Mouse (Mus musculus) brain, embryonic 14.5 days (tissue): ENCODE measurements at regions not wholly inside any gene's neighbourhood (a gene's known extent, or its start where the extent isn't known, plus 50 kb on each side); places are given as distances from the start of the nearest gene placed in this dataset.

Experiments used
- DNase-seq: peaks from one replicate; pipeline ENCODE4 v3.0.0-alpha.2; 2011; ENCODE audit warnings: low read depth
- CTCF ChIP-seq: fragments of 200-500 bp; IDR thresholded peaks from 2 replicates; pipeline ENCODE4 v1.5.1; 2012; ENCODE audit warnings: inconsistent platforms, mild to moderate bottlenecking, moderate library complexity, borderline replicate concordance; ENCODE audit not compliant: insufficient read depth, insufficient read length; ENCODE audit errors: extremely low read depth
- POLR2A ChIP-seq: fragments of 200-500 bp; IDR thresholded peaks from 2 replicates; pipeline ENCODE4 v1.6.1; 2012; ENCODE audit warnings: mild to moderate bottlenecking, inconsistent platforms, borderline replicate concordance; ENCODE audit not compliant: poor library complexity, insufficient read depth, insufficient read length, severe bottlenecking; ENCODE audit errors: extremely low read depth

DNA sequence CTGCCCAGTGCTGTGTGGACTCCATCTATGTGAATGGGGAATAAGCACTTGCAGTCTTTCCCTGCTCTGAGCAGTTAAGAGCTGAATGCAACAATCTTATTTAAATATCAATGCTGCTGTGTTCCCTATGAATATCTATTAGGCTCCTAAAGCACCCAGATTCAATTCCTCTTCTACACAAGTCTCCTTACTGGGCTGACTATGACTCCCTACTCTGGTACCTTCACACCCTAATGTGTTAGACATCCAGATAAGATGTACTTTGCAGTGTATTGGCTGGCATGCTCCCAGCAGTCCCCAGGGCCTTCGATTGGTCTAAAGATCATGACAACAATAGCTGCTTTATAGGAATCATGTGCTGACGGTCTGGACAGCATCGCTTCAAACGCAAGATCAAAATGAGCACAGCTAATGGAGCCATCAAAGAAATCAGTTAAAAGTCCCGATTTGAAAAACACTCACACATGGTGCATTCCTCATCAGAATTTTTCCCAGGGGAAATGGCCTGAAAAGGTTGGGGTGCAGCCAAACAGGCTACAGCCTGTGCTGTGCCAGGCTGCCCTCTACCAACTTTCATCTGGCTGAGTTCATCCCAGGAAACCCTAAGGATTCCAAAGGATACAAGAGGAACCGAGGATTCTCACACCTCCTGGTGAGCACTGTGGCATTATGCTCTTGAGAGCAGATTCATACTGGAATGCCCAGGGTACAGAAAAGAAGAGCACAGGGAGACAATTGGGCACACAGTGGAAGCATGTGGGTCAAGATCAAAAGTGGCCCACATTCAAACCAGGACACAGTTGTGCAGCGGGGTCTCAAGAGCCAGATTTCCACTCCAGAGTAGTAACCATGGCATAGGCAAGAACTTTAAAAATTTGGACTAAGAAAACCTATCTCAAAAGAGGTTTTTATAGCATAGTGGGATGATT lies 240.7 kb upstream of the Pitrm1 start:
- TF ChIP-seq POLR2A = no peak
- no peak for TF ChIP-seq CTCF
- DNase-seq = peak; percentile 80

DNA sequence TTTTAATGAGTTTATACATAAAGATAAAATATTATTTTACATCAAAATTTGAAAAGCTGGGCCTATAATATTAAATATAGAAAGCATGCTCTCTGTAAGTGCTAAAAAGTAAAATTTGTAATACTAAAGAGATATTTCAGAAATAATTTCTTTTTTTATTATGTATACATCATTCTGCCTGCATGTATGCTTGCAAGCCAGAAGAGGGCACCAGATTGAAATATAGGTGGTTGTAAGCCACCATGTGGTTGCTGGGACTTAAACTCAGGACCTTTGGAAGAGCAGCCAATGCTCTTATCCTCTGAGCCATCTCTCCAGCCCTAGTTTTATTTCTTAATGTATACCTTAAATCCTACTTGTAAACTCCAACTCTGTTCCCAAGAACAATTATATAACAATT lies 231.7 kb upstream of the Pitrm1 start:
- TF ChIP-seq POLR2A (no peak), CTCF (no peak)
- DNase-seq = no peak

DNA sequence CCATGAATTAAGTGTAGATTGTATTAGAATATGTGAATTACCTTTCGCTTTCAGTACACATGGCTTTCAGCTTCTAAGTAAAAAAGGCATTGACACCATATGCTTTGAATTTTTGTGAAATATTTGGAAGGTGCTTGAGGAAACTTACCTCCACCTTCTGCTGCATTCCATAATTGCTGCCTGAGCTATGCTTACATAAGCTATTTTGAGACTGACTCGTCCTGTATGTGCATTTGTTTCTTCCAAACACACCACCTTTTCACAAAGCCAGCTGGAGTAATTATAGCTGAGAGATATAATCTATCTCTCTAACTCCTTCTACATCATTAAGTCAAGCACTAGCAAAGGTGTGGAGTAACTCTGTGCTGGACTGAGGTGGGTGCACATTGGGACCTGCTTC lies 224.0 kb upstream of the Pitrm1 start:
- DNase-seq = no peak
- TF ChIP-seq CTCF = no peak
- TF ChIP-seq POLR2A = no peak

DNA sequence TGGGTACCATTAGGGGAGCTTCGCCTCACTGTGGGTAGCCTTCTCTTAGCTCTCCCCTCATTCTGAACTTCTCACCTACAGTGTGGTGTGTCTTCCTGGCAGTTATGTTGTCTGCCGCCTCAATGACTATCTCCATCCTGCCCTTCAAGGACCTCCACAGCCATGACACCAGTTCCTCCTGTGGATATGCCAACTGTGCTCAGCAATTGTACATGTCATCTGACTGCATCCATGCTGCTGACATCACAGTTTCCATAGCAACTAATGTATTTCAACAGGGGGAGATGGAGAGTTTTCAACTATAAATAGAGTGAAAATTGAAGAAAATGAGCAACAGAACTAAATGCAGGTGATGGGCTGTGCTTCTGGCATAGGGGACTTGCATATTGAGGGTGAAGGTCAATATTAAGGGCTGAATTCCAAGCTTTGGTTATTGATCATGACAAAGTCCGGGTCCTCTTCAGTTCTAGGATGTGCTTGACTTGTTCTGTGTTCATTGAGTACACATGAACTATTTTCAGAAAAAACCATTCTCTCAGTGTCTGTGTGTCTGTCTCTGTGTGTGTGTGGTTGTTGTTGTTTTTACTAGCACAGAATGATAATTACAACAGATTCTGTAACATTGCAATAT lies 217.5 kb upstream of the Pitrm1 start:
- peak; percentile 54 for DNase-seq
- TF ChIP-seq POLR2A (no peak), CTCF (no peak)

DNA sequence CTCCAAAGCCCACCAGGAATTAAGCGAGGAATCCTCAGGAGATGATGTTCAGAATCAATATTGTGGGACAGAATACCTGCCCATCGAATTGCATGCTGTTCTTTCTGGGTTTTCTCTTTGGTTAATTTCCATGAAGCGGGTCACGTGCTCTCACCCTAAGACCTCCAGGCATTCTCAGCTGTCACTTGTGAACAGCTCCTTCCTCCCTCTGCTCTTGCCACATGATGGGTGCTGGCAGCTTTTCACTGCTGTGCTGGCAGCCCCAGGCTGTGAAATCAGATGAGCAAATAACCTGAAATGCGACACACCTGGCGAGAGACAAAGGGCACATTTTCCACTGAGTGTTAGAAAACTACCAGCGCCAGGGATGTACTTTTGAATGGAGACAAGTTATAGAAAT lies 207.8 kb upstream of the Pitrm1 start:
- TF ChIP-seq POLR2A = no peak

DNA sequence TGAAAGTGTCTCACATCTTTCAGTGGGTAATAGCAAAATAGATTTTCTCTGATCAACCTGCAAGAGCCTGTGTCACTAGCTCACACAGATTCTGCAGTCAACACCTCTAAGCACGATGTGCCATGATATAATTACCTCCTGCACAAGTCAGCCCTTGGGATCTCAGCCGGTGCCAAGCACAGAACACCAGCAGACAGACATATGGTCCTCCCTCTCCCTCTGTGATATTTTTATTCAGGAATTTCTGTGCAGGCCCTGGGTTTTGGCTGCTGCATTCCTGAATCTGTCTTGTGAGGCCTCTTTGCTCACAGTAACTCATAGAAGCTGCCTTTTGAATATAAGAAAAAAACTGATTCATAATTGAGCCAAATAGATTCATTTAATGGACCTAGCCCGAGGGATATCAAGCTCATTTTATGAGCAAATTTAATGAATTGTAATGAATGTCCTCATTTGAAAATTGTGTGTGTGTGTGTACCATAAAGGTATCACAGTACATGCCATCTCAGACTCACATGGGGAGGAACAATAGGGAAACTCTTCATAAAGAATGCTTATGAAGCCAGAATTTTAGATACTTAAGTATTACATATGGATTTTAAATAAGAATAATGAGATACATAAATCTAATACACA lies 206.7 kb upstream of the Pitrm1 start:
- TF ChIP-seq CTCF (no peak), POLR2A (no peak)
- peak; percentile 82 for DNase-seq

More for the DNA sequence above, 207.8 kb upstream of the Pitrm1 start:
- DNase-seq = peak; percentile 66

DNA sequence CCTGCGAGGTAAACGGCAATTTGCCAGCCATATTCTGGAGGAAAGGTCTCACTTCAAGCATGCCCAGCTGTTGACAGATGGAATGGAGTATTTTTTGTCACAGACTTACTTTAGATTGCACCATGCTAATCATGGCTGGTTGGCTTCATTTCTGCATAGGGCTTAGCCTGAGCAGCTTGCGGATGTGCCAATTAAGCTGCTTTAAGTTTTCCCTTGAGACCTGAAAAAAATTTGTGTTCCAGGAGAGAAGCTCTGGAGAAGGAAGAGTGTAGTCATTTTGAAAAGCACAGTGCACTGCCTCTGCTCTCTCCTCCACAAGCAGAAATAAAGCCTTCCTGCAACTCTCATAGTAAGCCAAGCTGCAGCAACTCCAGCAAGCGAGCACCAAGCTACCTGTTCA lies 182.8 kb upstream of the Pitrm1 start:
- no peak for TF ChIP-seq CTCF
- DNase-seq = peak; percentile 57

DNA sequence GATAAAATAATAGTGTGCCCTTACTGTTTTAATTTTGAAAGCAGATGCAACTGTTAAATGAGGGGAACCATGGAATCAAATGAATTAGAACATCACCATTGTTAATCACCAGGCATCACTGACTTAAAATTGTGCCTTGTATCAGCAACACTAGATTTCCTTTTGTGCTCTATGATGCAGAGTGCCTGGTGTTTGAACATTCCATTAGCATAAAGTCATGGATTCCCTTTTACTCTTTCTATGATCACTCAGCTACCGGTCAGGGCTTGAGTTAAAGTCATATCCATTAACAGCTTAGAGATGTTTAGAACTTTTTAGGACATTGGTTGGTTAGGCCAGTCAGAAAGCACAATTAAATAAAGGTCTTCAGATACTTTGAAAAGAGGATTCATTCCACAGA lies 180.3 kb upstream of the Pitrm1 start:
- TF ChIP-seq POLR2A = no peak
- no peak for DNase-seq

DNA sequence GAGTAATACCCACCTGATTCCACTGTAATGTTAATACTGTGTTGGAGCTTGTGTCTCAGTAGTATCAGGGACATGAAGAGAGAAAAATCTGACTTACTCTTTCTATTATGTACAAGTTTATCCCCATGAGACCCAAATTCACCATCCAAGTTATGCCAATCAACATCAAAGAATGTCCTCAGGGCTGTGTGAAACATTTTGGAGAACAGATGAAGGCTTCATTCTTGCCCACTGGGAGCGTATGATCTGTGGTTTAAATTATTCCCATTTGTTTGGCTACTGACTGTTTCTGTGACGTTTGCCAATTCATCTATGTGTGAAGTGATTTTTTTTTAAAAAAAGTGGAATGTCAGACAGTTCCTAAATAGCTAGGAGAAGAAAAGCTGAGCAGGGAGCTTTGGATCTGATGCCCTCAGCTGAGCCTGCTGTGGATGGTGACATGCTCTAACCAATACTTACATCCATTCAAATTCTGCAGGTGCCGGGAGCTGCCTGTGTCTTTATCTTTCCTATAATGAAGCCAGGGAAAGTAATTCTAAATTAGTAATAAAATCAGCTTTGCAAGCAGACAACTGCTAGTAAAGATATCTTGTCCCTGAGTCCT lies 173.3 kb upstream of the Pitrm1 start:
- TF ChIP-seq CTCF = no peak
- no peak for TF ChIP-seq POLR2A
- peak; percentile 38 for DNase-seq

DNA sequence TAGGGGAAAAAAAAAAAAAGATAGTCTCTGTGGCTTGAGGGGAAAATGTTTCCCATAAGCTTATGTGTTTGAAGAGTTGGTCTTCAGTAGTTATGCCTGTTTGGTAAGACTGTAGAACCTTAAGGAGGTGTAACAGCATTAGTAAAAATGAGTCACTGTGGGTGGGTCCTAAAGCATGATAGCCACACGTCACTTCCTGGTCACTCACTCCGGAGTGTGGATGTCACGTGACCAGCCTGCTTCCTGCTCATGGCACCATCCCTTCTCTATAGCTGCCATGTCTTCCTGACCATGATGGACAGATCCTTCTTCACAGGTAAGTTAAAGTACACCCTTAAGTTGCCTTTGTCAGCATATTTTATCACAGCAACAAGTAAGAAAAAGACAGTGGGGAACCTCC lies 170.0 kb upstream of the Pitrm1 start:
- DNase-seq = no peak

DNA sequence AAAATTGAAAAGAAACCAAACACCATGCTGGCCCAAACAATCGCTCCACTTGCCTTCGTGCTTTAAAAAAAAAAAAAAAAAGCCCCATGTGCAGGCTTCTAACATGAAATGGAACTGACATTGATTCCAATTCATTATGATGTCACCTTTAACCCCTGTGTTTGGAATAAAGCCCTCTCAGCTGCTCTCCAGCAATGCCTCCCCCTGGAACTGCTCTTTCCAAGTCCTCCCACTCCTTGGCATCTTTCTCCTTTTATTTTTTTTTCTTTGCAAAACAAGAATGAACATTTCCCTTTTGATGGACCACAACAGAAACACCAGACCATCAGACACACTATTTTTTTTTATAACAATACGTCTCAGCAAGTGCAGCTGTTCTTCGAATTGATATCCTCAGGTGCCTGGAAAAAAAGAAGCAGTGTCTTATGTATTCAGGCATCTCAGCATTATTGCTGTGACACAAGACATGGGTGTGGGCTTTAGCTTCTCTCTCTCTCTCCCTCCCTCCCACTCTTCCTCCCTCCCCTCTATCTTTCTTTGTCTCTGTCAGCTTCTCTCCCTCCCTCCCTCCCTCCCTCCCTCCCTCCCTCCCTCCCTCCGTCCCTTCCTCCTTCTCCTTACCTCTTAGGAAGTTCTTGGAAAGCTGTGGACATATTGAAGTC lies 152.3 kb upstream of the Pitrm1 start:
- DNase-seq = peak; percentile 63
- no peak for TF ChIP-seq POLR2A
- no peak for TF ChIP-seq CTCF

More for the DNA sequence above, 170.0 kb upstream of the Pitrm1 start:
- TF ChIP-seq POLR2A (no peak), CTCF (no peak)

DNA sequence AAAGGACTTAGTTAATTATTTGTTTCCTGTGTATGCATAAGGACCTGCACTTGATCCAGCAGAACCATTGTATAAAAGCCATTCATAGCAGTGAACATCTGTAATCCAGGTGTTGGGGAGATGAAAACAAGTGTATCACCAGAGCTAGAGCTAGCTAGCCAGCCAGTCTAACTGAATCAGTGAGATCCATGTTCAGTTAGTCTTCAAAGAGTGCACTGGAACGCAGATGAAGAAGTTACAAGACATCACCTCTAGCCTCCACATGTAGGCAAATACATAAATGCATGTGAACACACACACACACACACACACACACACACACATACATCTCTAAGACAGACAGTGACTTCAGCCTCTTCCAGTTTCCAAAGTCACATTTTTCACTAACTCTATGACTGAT lies 150.3 kb upstream of the Pitrm1 start:
- DNase-seq = no peak
- TF ChIP-seq CTCF (no peak), POLR2A (no peak)

DNA sequence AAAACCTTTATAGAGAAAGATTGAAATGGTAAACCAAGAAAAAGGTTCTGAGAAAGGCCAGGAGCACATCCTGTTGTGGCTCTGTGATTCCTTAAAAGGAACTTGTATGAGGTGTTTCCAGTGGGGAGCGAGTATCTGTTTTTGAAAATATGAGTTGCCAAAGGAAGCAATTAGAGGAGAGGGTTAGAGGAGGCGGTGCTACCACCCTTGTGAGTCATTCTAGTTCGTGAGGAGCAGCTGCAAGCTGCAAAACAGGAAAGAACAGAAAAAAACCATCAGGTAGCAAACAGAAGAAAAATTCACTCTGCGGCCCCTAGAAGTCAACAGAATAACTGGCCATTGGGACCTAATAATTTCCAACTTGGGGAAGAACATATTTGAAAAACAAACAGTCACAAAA lies 116.1 kb upstream of the Pitrm1 start:
- no peak for DNase-seq
- TF ChIP-seq POLR2A (no peak), CTCF (no peak)
